Mouse (Mus musculus) brain, adult 2 months (tissue): ENCODE results near the gene Hira.
"Not testable (repeated sequence)": the region's sequence is repeated elsewhere in the genome, so short reads cannot be mapped to it uniquely, and the experiment has no call there.

Source experiments
- DNase-seq: peaks from one replicate; pipeline ENCODE4 v3.0.0; 2011; ENCODE audit warnings: low read depth, low spot score

Hira gene

DNA sequence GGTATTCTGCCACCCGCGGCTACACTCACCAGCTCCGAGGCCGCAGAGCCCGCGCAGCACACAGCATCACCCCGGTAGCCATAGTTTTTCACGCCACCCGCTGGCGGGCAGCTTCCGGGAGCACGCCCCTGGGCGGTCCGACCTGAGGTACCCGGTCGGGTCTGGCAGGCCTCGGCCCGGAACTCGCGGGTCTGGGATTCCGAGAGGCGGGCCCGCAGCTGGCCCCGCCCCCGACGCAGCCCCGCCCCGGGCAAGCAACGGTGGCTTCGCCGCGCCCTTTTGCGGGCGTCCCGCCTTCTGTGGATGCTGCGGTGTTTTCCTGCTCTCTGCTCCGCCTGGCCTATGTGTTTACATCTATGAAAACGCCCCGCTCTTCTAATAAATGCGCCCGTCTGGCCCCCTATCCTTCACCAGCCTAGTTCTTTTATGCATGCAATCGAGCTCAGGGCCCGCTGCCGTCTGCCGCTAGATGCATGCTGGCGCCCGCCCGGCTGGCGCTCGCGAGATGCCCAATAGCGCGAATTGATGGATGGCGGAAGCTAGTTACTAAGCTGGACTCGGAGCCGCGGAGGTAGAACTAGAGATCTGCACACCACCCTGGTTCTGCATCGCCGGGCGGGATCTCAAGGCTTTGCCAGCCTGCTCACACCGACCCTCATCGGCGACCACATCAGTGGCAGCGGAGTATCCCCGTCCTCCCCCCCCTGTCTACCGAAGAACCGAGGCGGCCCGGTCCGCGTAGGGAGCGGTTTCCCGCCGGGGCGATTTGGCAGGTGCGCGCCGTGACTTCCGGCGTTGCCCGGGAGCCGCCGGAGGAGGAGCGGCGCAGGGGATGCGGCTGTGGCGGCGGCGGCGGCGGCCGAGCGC is at the start of gene Hira, which contains the start of gene Mrpl40:
TSS of gene Hira (plus strand) at position 596 of the 867 bp plus-strand sequence.
TSS of gene Mrpl40 (minus strand) at position 421 of the 867 bp plus-strand sequence.
- peak; percentile 96 for DNase-seq

GRCm38 (mm10) chr16:18828630-18829029 is 48.2 kb upstream of the Hira start:
- DNase-seq: no peak

- DNase-seq: no peak
Measured at GRCm38 (mm10) chr16:18829102-18829501, 47.7 kb upstream of the Hira start.

DNA sequence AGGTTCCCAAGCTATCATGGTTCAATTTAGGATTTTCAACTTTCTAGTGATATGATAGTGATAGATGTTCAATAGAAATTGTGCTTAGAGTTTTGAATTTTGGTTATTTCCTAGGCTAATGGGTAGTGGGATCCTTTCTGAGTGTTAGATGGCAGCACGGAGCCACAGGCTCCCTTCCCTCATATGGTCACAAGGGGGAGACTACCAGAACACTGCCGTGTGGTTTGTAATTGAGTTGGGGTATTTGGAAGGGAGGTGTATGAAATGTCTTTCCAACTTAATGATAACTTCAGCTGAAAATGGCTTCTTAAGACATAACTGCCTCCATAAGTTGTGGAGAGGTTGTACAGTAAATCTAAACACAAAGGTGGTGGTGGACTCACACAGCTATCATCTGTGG is 43.4 kb upstream of the Hira start:
- DNase-seq: no peak

GRCm38 (mm10) chr16:18836073-18836467 is 40.8 kb upstream of the Hira start:
- DNase-seq: no peak

GRCm38 (mm10) chr16:18836468-18837208 is 40.2 kb upstream of the Hira start, which contains the start of the genes 2510002D24Rik and Gm28539:
2510002D24Rik (plus strand) TSS chr16:18836578.
Gm28539 (plus strand) TSS chr16:18836584.
- DNase-seq: peak; percentile 98

GRCm38 (mm10) chr16:18838346-18838745 is 38.5 kb upstream of the Hira start:
- no peak for DNase-seq

DNA sequence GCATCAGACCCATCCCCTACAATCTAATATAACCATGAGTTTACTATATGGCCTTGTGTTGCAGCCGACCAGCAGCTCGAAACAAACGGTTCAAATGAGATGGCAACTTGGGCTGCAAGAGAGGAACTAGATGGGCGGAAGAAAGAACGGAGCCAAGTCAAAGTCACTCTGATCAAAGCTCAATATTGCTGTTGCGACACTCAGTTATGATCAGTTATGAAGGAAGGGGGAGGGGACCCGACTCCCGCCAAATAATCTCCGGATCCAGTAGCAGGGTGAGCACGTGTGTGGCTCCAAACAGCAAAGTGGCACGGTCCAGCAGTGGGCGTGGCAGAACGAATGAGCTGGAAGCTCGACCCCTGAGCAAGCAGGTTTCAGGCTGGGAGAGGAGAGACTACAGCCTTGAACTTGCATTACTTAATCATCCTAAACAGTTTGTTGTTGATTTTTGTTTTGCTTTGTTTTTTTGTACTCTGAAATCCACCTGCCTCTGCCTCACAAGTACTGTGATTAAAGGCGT is 30.5 kb upstream of the Hira start:
- DNase-seq: no peak

- DNase-seq: not testable (repeated sequence)
Measured at GRCm38 (mm10) chr16:18849521-18850190, 27.2 kb upstream of the Hira start.

GRCm38 (mm10) chr16:18858551-18858950 is 18.3 kb upstream of the Hira start:
- DNase-seq: peak; percentile 85

- DNase-seq: peak; percentile 77
Measured at GRCm38 (mm10) chr16:18860186-18860585, 16.7 kb upstream of the Hira start.

GRCm38 (mm10) chr16:18870495-18870894 is 6.3 kb upstream of the Hira start:
- not testable (repeated sequence) for DNase-seq

DNA sequence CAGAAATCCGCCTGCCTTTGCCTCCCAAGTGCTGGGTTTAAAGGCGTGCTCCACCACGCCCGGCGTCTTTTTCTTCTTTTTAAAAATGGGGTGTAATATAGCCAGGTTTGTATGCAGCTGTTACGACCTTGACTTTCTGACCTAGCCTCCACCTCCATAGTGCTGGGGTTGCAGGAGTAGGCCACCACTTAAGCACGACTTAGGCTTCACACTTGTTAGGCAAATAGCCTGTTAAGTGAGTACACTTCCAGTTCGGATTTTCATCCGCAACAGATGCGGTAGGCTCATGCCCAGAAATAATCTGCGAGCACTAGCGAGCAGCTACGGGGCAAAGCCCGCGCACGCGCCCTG is 771 bp upstream of the Hira start:
- DNase-seq: no peak

DNA sequence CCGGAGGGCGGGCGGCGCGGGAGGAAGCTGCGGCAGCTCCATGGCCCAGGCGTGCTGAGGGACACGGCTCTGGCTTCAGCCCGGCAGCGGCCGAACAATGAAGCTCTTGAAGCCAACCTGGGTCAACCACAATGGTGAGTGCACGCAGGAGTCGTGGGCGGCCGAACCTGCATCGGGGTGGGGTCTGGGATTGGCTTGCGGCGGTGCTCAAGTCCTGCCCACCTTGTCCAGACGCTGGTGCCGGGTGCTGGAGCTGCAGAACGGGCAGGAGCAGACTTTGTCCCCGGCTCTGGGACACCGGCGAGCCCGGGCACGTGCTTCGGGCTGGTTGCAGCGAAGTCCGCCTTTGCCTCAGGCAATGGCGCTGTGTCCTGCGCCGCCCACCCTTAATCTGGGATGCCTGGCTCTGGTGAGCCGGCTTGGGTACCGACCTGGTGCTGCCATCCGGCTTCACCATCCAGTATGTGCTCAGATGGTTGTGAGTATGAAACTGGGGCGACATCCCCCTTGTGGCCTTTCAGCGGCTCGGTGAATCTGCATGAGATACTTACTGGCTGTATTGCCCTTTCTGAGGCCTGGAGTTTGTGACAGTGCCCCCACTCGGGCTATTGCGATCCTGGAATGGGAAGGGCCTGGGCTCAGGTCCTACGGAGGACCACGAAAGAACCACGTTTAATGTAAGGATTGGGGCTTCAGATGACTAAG is 701 bp downstream of the Hira start:
- peak; percentile 69 for DNase-seq

DNA sequence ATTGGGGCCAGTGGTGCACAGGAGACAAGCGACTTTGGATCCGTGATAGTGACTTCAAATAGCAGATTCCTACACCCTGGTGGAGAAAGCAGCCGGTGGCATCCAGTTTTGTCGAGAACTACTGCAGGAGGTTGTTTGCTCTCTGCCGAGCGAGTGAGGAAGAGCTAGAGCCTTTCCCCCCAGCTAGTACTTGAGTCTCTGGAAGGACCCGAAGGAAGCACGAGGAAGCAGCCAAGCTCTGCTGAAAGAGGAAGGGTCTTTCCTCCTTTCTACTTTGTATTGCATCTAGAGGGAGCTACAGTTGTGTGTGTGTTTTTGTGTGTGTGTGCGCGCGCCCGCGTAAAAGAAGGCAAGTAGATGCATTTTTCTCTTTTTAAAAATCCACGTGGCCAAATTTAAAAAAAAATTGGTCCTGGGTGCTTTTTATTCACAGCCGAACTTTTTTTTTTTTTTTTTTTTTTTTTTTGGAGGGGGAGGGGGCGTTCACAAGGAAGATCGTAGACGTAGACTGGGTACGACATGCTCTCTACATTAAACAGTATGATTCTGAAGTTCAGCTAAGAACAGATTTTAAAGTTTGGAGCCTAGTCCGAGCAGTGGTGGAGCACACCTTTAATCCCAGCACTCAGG is 1.4 kb downstream of the Hira start:
- no peak for DNase-seq

- DNase-seq: no peak
Measured at GRCm38 (mm10) chr16:18884044-18884443, 7.2 kb downstream of the Hira start.

DNA sequence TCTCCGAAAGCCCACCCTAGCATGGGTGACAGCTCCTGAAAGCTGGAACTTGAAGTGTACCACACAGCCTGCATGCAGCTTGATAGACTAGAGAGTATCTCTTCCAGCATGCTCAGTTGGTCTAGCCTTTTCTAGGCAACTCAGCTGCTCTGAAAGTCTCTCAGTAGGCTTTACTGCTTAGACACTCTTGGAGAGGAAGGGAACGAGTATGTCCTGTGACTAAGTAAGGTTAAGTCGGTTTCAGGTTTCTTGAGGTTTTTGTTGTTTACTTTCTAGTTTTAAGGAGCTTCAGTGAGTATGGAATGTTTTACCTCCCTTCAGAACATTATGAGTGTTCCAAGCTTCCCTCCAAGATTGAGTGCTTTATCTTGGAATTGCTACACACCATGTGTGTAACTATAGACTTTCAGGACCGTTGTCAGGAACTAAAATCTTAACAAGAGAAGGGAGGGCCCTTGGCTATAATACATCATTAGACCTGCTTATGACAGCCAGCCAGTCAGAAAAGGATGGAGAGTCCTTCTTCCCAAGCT is 17.1 kb downstream of the Hira start:
- no peak for DNase-seq

DNA sequence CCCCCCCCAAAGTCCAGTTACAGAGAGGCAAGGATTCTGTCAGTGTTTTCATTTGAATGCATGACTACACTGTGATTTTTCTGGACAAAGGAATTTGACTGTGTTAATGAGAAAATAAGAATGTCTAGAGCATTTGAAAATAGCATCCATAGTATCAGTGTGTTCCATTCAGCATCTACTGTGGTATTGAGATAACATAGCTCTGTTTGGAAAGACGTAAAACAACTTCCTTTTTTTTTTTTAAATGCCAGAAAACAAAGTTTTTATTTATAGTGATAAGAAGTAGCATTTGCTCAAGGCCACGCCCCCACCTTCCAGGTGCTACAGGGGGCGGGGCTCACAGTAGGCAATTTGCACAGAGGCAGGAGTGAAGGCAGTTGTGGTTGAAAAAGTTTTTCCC is 18.4 kb downstream of the Hira start:
- no peak for DNase-seq

DNA sequence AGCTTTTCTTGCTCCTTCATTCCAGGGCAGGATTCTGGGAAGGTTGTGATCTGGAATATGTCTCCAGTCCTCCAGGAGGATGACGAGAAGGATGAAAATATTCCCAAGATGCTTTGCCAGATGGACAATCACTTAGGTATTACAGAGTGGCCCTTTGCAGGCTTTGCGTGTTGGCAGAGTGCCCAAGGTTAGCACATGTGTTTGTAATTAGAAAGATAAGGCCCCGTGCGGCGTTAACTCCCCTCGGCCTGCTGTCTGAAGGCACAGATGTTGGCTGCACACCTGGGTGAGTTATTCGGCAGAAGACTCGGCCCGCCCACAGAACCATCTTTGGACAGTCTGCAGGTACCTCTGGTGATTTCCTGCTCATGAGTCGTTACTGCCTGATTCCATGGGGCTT is 19.6 kb downstream of the Hira start:
- no peak for DNase-seq

DNA sequence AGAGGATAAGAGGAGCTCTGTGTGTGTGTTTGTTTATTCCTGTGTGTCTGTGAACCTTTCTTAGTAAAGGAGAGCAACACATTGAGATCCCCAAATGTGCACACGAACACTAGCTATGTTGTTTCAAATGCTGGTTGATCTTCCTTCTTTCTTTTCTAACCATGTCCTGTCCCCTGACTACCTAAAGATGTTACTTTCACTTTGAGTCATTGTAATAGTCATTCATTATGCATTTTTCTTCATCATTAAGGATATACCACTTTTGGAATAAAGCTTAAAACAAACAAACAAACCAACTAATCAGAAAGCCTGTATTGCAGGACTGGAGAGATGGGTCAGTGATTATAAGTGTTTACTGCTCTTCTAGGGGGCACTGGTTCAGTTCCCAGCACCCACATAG is 28.8 kb downstream of the Hira start:
- DNase-seq: no peak
